Mouse (Mus musculus): Measurements from ENCODE around the gene Smarcc2. TPM values are rescaled to one million over a fixed set of nuclear protein-coding genes. Genes with fewer than 3 reads are reported as not detected.

The Smarcc2 gene
- polyA plus RNA-seq, 1 experiment from 2014 or later: 28.9 TPM

DNA sequence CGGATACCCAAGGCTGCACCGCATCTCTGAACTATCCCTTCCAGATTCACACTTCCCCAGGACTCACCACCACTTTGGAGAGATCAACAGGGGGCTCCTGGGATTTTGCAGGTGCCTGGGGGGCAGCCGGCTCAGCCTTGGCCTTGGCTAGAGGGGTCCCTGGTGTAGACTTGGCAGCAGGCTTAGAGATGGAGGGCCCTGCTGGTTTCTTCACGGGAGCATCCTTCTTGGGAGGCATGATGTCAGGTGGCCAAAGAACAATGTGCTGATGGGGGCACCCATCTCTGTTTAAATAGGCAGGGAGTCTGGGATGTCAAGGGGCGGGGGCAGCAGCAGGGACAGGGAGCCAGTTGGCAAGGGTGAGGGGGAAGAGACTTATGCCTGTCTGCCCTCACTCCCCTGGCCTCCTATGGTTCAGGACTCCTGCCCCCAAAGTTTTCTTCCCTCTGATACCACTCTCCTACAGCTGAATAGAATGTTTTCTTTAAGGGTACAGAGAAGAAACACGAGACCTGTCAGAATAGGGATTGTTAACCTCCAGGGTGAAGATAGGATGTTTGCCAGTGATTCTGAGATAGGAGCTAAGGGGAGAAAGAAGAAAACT is 38.2 kb downstream of the Smarcc2 start:
- TF ChIP-seq CTCF (IDR thresholded peaks at IDR 0.05) (no peak), EP300 (IDR thresholded peaks at IDR 0.05) (no peak)
- H3K9me3 ChIP-seq (ENCODE audit: low read length): no peaks in the 10 kb centered on the region
- 36% methylated on average over 6 of the region's 6 CpGs for WGBS
- H3K4me1 ChIP-seq (ENCODE audit: insufficient read depth, low read depth, low read length): peaks cover 5% of the 10 kb centered on the region; the same call in 1 of the 2 replicates
- DNase-seq (ENCODE audit: low spot score): no peak
- H3K27ac ChIP-seq (ENCODE audit: low read length): no peak overlapping the region
- no peak overlapping the region for H3K4me2 ChIP-seq (replicated peaks; ENCODE audit: low read depth, low read length)
- no peak overlapping the region for H3K4me3 ChIP-seq (ENCODE audit: low read depth, low read length)
- no peaks in the 10 kb centered on the region for H3K27me3 ChIP-seq (replicated peaks; ENCODE audit: insufficient read depth, low read length)
- H3K36me3 ChIP-seq (ENCODE audit: insufficient read depth, low read length): no peaks in the 10 kb centered on the region
- ATAC-seq: no peak
- H3K9ac ChIP-seq (replicated peaks; ENCODE audit: low read depth): no peak overlapping the region

DNA sequence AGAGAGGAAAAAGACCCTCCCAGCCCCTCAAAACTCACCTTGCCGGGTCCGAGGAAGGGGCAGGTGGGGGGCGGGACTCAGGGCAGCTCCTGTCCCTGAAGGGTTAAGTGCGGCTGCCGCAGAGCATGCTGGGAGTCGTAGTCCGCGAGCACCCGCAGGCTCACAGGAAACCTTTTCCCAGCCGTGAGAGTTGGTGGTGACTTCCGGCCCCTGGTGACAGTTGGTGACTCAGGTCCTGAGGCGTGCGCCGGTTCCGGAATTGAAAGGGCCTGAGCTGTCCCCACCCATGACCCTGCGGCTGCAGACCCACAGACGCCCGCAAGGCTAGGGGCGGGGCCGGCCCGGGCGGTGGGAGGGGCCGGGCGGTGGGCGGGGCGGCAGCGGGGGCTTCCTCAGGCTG is 39.5 kb downstream of the Smarcc2 start, which contains the start of gene Myl6b:
Myl6b (minus strand) TSS at position 96 of the 400 bp plus-strand sequence.
- H3K4me3 ChIP-seq (ENCODE audit: low read depth, low read length): peak within 1 kb of the TSS; percentile 48
- no peaks in the 10 kb centered on the region for H3K27me3 ChIP-seq (replicated peaks; ENCODE audit: insufficient read depth, low read length)
- DNase-seq (ENCODE audit: low spot score) (peak; percentile 99), ATAC-seq (peak; percentile 93)
- peak within 1 kb of the TSS; percentile 90 for H3K27ac ChIP-seq (ENCODE audit: low read length)
- no peaks in the 10 kb centered on the region for H3K9me3 ChIP-seq (ENCODE audit: low read length)
- peaks cover 5% of the 10 kb centered on the region; the same call in 1 of the 2 replicates for H3K4me1 ChIP-seq (ENCODE audit: insufficient read depth, low read depth, low read length)
- H3K9ac ChIP-seq (replicated peaks; ENCODE audit: low read depth): peak within 1 kb of the TSS; percentile 9
- peak within 1 kb of the TSS; percentile 60 for H3K4me2 ChIP-seq (replicated peaks; ENCODE audit: low read depth, low read length)
- H3K36me3 ChIP-seq (ENCODE audit: insufficient read depth, low read length): no peaks in the 10 kb centered on the region
- WGBS: under 1% methylated on average over 27 of the region's 27 CpGs
- TF ChIP-seq EP300 (IDR thresholded peaks at IDR 0.05) (0 out of 2 replicates have a peak, but pooled peaks have one; percentile 59), CTCF (IDR thresholded peaks at IDR 0.05) (no peak)

DNA sequence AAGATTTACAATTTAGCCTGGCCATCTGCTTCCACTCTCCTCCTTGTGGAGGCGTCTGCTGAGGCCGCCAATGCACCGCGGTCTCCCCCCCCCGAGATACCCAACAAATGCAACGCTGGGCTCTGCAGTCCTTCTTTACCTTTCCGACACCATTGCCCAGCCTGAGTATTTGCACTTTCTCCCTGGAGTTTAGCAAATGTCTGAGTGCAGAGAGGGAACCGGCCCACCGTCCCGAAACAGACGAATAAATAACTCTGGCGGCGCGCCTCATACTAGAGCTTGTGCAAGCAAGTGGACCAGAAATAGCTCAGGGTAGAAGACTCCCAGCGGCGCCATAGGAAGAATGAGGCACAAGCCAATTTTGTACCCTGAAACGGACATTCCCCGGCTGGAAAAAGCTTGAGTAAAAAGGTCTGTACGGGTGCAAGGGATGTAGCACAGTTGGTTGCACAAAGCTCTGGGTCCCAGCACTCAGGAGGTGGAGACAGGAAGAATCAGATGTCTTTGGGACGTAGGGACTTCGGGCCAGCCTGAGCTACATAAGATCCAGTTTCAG is 40.1 kb downstream of the Smarcc2 start:
- peak overlapping the region; percentile 9 for H3K9ac ChIP-seq (replicated peaks; ENCODE audit: low read depth)
- H3K27ac ChIP-seq (ENCODE audit: low read length): peak overlapping the region; percentile 90
- H3K27me3 ChIP-seq (replicated peaks; ENCODE audit: insufficient read depth, low read length): no peaks in the 10 kb centered on the region
- peak; percentile 84 for DNase-seq (ENCODE audit: low spot score)
- peak overlapping the region; percentile 60 for H3K4me2 ChIP-seq (replicated peaks; ENCODE audit: low read depth, low read length)
- WGBS: under 1% methylated on average over 21 of the region's 21 CpGs
- H3K4me1 ChIP-seq (ENCODE audit: insufficient read depth, low read depth, low read length): peaks cover 5% of the 10 kb centered on the region; the same call in 1 of the 2 replicates
- H3K4me3 ChIP-seq (ENCODE audit: low read depth, low read length): peak overlapping the region; percentile 48
- no peaks in the 10 kb centered on the region for H3K36me3 ChIP-seq (ENCODE audit: insufficient read depth, low read length)
- H3K9me3 ChIP-seq (ENCODE audit: low read length): no peaks in the 10 kb centered on the region
- TF ChIP-seq EP300 (IDR thresholded peaks at IDR 0.05): peak; percentile 11; the same call in 1 of the 2 replicates
- no peak for TF ChIP-seq CTCF (IDR thresholded peaks at IDR 0.05)
- ATAC-seq: peak; percentile 37

DNA sequence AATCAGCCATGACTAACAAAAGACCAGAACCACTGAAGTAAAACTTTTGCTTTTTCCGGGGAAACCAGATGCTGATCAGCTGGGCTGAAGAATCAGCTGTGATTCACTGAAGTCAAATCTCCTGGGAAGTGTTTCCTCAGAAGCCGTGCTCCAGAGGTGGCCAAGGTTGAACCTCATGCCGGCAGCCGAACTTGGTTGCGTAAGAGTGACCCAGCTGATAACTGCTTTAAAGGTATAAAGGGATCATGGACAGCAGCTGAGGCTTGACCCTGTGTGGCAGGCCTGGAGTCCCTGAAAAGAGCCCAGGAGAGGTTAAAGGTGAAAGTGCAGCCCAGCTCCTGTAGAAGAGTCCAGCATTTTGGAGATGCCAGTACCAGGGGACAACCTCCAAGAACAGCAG is 43.3 kb downstream of the Smarcc2 start:
- Histone ChIP-seq H3K4me3 (ENCODE audit: low read depth, low read length) (no peak overlapping the region), H3K36me3 (ENCODE audit: insufficient read depth, low read length) (no peaks in the 10 kb centered on the region), H3K27ac (ENCODE audit: low read length) (no peak overlapping the region), H3K9ac (replicated peaks; ENCODE audit: low read depth) (no peak overlapping the region), H3K4me2 (replicated peaks; ENCODE audit: low read depth, low read length) (no peak overlapping the region), H3K9me3 (ENCODE audit: low read length) (no peaks in the 10 kb centered on the region), H3K4me1 (ENCODE audit: insufficient read depth, low read depth, low read length) (peaks cover 5% of the 10 kb centered on the region; the same call in 1 of the 2 replicates), H3K27me3 (replicated peaks; ENCODE audit: insufficient read depth, low read length) (no peaks in the 10 kb centered on the region)
- TF ChIP-seq EP300 (IDR thresholded peaks at IDR 0.05) (no peak), CTCF (IDR thresholded peaks at IDR 0.05) (no peak)
- WGBS: 59% methylated on average over 5 of the region's 5 CpGs
- no peak for ATAC-seq
- no peak for DNase-seq (ENCODE audit: low spot score)

- ATAC-seq (no peak), DNase-seq (ENCODE audit: low spot score) (no peak)
- Histone ChIP-seq H3K9me3 (ENCODE audit: low read length) (no peaks in the 10 kb centered on the region), H3K4me1 (ENCODE audit: insufficient read depth, low read depth, low read length) (no peaks in the 10 kb centered on the region), H3K9ac (replicated peaks; ENCODE audit: low read depth) (no peak overlapping the region), H3K4me2 (replicated peaks; ENCODE audit: low read depth, low read length) (no peak overlapping the region), H3K36me3 (ENCODE audit: insufficient read depth, low read length) (no peaks in the 10 kb centered on the region), H3K4me3 (ENCODE audit: low read depth, low read length) (no peak overlapping the region), H3K27ac (ENCODE audit: low read length) (no peak overlapping the region), H3K27me3 (replicated peaks; ENCODE audit: insufficient read depth, low read length) (no peaks in the 10 kb centered on the region)
- no peak for TF ChIP-seq CTCF (IDR thresholded peaks at IDR 0.05)
- no peak for TF ChIP-seq EP300 (IDR thresholded peaks at IDR 0.05)
- 81% methylated on average over 8 of the region's 8 CpGs for WGBS
These were observed 44.5 kb downstream of the Smarcc2 start for GRCm38 (mm10) chr10:128503532-128503931.

GRCm38 (mm10) chr10:128504012-128504411 is 45.0 kb downstream of the Smarcc2 start:
- Histone ChIP-seq H3K36me3 (ENCODE audit: insufficient read depth, low read length) (no peaks in the 10 kb centered on the region), H3K4me1 (ENCODE audit: insufficient read depth, low read depth, low read length) (0 out of 2 replicates have a peak, but pooled peaks cover under 1% of the 10 kb centered on the region), H3K27ac (ENCODE audit: low read length) (no peak overlapping the region), H3K27me3 (replicated peaks; ENCODE audit: insufficient read depth, low read length) (no peaks in the 10 kb centered on the region), H3K4me2 (replicated peaks; ENCODE audit: low read depth, low read length) (no peak overlapping the region), H3K4me3 (ENCODE audit: low read depth, low read length) (no peak overlapping the region), H3K9me3 (ENCODE audit: low read length) (no peaks in the 10 kb centered on the region), H3K9ac (replicated peaks; ENCODE audit: low read depth) (no peak overlapping the region)
- no peak for DNase-seq (ENCODE audit: low spot score)
- TF ChIP-seq EP300 (IDR thresholded peaks at IDR 0.05) (no peak), CTCF (IDR thresholded peaks at IDR 0.05) (no peak)
- WGBS: 70% methylated on average over 3 of the region's 3 CpGs
- ATAC-seq: no peak
